Mouse (Mus musculus) thymus, postnatal 10 days (tissue): ENCODE results near the gene Runx2.

Source experiments
- DNase-seq, 2 experiments: peaks; one replicate each; pipeline ENCODE4 v3.0.0; 2021; ENCODE audit warnings: low spot score in 2 of 2

The Runx2 gene

GRCm38 (mm10) chr17:44714116-44714515, 100.5 kb downstream of the Runx2 start:
- DNase-seq: no peak

DNA sequence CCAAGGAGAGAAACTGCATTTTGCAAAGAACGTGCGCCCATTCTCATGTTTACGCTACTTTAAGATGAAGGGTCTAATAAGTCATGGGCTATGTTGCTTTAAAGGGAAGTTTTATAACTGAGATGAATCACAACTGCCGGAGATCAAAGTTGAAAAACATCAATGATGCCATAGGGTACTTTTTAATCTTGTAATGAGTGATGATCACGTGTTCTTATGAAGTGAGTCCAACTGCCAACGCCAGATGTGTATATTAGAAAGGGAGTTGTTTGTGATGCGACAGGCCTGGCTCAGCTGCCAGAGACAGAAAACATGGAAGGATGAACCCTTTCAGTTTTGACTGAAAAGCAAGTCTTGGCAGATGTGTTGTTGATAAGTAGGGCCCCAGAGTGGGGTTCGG, 101.2 kb downstream of the Runx2 start:
- DNase-seq: no peak

GRCm38 (mm10) chr17:44709516-44710252, 104.9 kb downstream of the Runx2 start:
- DNase-seq: no peak

- no peak for DNase-seq
Observed at GRCm38 (mm10) chr17:44707956-44708355, 106.6 kb downstream of the Runx2 start.

- no peak for DNase-seq
Observed at GRCm38 (mm10) chr17:44706531-44706930, 108.1 kb downstream of the Runx2 start.

GRCm38 (mm10) chr17:44702506-44703298, 111.9 kb downstream of the Runx2 start:
- DNase-seq: peak in 1 of 2 experiments; percentile 23

GRCm38 (mm10) chr17:44701531-44701930, 113.1 kb downstream of the Runx2 start:
- DNase-seq: no peak

DNA sequence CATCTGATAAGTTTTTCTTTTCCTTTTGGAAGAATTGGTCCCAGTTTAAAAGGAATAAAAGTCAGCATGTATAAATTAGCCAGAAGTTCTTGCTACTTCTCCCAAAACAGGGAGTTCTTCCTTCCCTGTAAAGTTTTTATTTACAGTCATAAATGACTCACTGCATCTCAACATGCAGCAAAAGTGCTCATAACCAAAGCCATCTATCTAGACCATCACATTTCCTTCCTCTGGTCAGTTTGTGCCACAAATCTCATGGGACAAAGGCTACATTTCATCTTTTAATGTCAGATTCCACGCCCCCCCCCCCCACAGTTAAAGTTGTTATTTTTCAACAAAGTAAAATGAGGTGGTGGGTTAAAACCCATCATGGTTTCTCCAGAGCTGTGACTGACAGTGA, 114.3 kb downstream of the Runx2 start:
- no peak for DNase-seq

- no peak for DNase-seq
Observed at GRCm38 (mm10) chr17:44697053-44697452, 117.5 kb downstream of the Runx2 start.

DNA sequence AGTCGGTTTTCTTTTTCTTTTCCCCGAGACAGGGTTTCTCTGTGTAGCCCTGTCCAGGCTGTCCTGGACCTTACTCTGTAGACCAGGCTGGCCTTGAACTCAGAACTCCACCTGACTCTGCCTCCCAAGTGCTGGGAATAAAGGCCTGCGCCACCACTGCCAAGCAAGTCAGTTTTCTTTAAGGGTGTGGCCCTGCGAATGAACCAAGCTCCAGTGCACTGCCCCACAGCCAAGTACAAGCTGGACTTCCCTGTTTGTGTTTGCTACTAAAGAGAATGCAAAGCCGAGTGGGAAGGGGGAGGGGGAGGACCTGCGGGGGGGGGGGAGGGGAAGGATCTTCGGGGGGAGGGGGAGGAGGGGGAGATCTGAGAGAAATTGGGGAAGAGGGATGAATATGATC, 121.0 kb downstream of the Runx2 start:
- DNase-seq: no peak

DNA sequence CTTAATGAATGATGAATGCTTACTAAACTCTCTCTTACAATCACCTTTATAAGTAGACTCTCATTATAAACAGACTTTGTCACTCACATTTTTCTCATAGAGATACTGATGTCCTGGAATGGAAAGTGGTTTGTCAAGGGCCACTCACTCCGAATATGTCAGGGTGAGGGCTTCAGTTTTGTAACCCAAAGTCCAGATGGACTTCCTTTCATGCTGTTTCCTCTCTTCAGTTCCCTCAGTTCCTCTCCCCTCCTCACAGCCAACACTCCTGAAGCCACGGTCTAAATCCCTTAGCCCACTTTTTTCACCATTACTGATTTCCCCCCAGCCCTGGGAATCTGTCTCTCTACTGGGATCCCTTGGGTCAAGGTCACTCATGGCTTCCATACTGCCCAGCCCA, 123.1 kb downstream of the Runx2 start:
- DNase-seq: no peak

DNA sequence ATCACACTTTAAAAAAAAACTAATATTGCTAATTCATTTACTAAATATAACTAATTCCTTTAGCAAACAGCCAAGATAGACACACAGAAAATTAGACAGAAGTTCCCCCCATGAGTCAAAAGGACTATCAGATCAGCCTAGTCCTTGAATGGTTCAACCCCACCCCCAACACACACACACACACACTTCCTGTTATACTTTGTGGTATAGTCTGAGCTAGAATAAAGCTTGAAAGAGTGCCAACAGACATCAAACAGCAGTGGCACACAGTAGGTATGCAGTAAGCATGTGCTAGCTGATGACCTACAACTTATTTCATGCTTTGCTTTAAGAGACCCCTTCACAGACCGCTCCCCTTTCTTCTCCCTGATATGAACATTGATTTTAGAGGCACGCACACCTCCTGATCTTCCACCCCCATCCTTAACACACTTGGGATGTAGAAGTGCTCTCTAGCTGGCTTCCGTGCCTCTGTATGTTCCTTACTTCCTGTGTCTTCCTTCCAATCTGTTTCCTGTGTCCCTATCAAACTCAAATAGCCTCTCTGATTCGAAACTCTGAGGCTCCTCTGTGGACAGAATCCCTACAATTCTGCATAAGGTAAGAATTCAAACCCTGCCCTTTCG, 124.1 kb downstream of the Runx2 start:
- DNase-seq: peak; percentile 42 to 46

DNA sequence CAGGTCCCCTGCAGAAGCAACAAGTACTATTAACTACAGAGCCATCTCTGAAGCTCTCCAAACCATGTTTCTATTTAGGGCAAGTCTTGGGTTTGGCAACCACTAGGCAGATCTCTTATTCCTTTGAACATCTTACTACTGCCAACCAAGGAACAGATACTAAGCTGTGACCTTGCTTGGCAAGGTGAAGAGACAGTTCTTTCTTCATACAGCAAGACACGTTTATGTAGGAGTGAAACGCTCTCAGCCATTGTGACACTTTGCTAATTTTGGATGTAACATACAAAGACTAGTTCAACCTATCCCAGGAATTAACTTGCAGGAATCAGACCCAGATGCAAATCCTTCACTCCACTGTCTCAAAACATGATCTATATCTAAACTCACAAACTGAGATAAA, 126.3 kb downstream of the Runx2 start:
- no peak for DNase-seq

DNA sequence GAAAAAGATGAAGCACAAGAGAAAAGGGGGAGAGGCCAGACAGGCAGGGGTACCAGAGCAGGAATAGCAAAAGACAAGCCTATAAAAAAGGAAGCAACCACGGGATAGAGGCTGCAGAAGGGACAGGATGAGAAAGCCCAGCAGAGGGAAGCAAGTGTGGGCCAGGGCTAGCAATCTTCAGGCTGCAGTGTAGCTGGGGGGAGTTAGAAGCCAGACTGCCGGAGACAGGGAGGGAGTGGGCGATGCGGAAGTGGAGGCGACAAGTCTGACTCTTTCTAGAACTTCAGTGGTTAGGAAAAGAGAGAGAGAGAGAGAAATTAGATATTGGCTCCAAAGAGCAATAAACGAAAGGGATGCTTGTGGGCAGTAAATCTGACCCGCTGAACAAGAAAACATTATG, 129.1 kb downstream of the Runx2 start:
- no peak for DNase-seq

GRCm38 (mm10) chr17:44683026-44683425, 131.6 kb downstream of the Runx2 start:
- no peak for DNase-seq

DNA sequence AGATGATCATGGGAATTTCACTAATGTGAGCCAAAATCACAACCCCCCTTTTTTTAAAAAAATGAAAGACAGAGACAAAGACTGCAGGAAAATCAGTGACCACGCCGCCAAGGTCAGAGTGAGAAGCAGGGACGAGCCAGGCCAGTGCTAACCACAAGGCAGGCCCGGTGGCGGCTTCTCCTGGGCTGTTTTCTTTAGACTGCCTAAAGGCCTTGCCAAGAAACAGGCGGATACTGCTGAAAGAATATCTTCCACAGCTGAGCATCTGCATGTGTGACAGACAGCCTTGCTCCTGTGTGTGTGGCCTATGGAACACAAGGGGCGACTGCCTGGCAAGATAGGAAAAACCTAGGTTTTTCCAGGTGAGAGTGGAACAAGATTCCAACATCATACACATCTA, 136.8 kb downstream of the Runx2 start:
- DNase-seq: no peak

- peak; percentile 67 to 75 for DNase-seq
Observed at GRCm38 (mm10) chr17:44672806-44673205, 141.8 kb downstream of the Runx2 start.

DNA sequence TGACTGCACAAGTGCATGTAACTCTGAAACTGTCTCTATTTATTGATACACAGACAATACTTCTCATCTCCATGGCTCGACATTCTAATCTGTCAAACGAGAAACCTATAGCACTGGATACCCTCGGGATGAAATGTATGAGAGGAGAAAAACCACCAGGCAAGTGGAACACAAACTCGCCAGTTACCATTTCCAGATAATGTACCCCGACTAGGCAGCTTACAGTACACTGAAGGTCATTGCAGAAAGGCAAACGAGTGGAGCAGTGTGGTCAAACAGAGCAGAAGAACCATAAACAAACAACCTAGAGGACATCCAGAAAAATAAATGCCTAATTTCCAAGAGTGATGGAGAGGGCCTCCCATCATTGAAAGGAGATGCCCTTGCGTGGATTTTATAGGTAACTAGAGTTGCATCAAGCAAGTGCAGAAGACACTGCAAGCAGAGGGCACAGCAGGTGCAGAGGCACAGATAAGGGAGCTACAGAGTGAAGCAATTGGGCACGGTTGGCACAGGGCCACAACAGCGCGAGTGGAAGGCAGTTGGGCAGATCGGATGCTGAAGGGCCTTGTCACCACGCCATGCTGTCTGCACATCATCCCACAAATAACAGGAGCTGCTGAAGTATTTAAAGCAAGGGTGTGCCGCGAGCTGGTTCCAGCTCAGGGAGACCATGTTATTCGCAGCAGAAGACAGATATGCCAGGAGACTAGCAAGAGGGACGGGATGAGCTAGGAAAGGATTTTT, 142.5 kb downstream of the Runx2 start:
- peak in 1 of 2 experiments; percentile 20 for DNase-seq

- DNase-seq: no peak
Observed at GRCm38 (mm10) chr17:44669985-44670384, 144.6 kb downstream of the Runx2 start.

DNA sequence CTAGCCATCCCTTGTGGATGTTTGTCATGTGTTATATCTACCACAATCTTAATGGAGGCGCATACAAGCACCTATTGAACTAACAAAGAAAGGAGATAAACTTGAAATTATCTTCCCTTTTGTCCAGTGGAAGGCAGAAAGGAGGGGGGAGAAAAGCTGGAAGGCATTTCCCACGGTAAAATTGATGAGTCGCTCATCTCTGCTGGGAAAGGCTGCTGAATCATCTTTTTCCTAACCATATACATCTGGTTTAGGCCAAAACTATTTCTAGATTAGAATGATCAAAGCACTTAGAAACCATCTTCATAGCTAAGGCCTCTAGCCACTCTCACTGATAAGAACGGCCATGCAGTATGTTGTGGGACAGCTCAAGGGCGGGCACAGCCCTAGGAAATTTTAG, 147.3 kb downstream of the Runx2 start:
- DNase-seq: no peak

- DNase-seq: no peak
Observed at GRCm38 (mm10) chr17:44663872-44664271, 150.7 kb downstream of the Runx2 start.

DNA sequence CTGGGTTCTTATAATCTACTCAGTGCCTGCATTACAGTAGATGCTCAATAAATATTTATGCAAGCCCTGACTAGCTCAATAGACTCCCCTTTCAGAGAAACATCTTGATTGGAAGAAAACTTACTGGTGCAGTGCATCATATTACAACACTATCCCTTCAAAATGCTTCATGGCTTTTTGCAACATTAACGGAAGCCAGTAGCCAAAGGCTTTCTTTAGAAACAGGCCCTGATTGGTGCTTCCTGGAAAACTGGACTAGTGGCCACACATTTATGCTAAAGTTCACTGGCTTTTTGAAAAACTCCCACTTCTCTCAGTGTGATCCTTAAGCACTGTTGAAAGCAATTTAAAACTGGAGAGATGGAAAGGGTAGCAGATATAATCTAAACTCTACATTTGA, 151.4 kb downstream of the Runx2 start:
- no peak for DNase-seq
